Mouse (Mus musculus) gastrocnemius, adult 18-20 months (tissue): ENCODE measurements around the gene Vmn1r188. TPM values are rescaled to one million over a fixed set of nuclear protein-coding genes. Genes with fewer than 3 reads are reported as not detected.
"Not testable (repeated sequence)": the region's sequence is repeated elsewhere in the genome, so short reads cannot be mapped to it uniquely, and the experiment has no call there.

Source experiments
- DNase-seq: peaks from one replicate; pipeline ENCODE4 v3.0.0; 2021; ENCODE audit warnings: low spot score
- long read RNA-seq, 2 experiments: library from polyadenylated mRNA; stranded (forward); transcript quantifications; one replicate each; pipeline ENCODE4 v2.0.0; 2021
- total RNA-seq, 2 experiments: library from RNA; stranded (reverse); gene quantifications; 2 replicates each; pipeline ENCODE4 v1.2.3; 2021

Vmn1r188 gene
- not detected for total RNA-seq
- long read RNA-seq, experiment 1, result 0 reads
- long read RNA-seq, experiment 2, result 0 reads

GRCm38 (mm10) chr13:22084140-22084539, at the start of gene Vmn1r188:
Vmn1r188 (plus strand) TSS chr13:22084440.
- not testable (repeated sequence) for DNase-seq

DNA sequence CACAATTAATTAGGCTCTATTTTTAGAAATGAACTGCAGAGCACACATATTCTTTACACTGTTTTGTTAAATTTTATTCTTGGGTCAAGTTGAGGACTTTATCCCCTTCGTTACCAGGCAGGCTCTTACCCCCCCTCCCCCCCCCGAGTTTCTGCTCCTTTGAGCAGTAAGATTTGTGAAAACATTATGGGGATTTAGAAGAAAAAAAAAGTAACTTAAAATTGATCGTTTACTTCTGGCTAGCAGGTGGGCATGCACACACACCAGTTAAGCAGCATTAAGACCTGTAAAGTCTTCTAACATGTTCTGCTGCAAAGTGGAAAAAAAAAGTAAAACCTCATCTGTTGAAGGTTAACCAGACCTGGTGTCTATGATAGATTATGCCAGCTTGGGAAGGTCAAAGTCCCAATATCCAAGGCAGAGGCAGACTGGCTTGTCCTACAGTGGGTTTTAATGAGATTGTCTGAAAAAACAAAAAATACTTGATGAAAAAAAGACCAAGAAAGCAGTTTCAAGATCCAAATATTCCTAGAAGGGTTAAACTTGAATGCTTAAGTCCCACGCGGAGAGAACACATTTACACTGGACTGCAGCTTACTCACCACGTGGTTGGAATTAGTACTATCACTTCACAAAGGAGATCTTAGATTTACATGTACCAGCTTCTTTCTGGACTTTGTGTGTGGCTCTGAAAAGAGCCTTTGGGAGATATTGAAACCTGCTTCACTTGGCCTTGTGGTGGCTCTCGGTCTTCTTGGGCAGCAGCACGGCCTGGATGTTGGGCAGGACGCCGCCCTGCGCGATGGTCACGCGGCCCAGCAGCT, 49.6 kb upstream of the Vmn1r188 start:
- DNase-seq, result no peak

- peak; percentile 85 for DNase-seq
Measured at GRCm38 (mm10) chr13:22035267-22036148, 48.7 kb upstream of the Vmn1r188 start, which contains the start of the genes Hist1h2ah and Hist1h2bk. Hist1h2ah (minus strand) TSS chr13:22035568. Hist1h2bk (plus strand) TSS chr13:22035870.

DNA sequence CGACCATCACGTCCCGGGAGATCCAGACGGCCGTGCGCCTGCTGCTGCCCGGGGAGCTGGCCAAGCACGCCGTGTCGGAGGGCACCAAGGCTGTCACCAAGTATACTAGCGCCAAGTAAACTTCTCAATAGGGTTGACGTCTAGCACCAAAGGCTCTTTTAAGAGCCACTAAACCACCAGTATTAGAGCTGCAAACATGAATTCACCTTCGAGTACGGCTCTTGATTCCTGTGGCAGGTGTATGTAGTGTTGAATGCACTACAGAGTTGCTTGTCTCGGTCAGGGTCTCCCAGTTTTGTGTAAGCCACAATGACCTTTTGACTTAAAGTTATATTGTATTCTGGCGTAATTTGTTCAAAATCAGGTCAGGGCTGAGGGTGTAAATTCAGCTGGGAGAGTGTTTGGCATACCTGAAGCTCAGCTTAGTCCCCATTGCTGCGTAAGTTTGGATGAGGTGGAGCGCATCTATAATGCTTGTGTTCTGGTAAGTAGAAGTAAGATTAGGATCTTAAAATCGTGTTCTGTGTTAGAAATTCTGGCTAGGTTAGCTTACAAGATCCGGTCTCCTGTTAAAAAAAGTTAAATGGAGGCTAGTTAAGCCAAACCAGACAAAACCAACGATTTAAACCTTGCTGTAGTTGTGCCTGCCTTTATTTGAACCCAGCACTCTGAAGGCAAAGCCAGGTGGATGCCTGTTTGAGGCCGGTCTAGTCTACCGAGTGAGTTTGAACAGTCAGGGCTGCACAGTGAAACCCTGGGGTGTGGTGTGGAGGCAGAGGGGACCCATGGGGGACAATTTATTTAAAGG, 47.9 kb upstream of the Vmn1r188 start:
- no peak for DNase-seq

- DNase-seq, result no peak
Measured at GRCm38 (mm10) chr13:22036986-22037385, 47.3 kb upstream of the Vmn1r188 start.

GRCm38 (mm10) chr13:22037415-22037814, 46.8 kb upstream of the Vmn1r188 start:
- DNase-seq, result no peak

DNA sequence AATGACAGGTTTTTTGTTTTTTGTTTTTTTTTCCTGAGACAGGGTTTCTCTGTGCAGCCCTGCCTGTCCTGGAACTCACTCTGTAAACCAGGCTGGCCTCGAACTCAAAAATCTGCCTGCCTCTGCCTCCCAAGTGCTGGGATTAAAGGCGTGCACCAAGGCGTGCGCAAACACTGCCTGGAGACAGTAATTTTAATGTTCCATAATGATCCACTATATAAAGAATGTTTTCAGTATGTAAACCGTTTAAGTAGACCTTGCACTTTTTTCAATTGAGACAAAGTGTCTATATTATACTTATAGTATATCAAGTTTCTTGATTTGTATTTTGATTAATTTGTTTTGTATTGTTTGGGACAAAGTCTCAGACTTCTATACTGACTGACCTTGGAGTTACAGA, 44.9 kb upstream of the Vmn1r188 start:
- no peak for DNase-seq

- no peak for DNase-seq
Measured at GRCm38 (mm10) chr13:22039951-22040463, 44.2 kb upstream of the Vmn1r188 start.

GRCm38 (mm10) chr13:22040464-22041141, 43.6 kb upstream of the Vmn1r188 start:
- no peak for DNase-seq

- peak; percentile 92 for DNase-seq
Measured at GRCm38 (mm10) chr13:22041142-22041536, 43.1 kb upstream of the Vmn1r188 start, which contains the start of gene Hist1h4i. Hist1h4i (minus strand) TSS chr13:22041362.

- no peak for DNase-seq
Measured at GRCm38 (mm10) chr13:22041651-22042567, 42.3 kb upstream of the Vmn1r188 start.

DNA sequence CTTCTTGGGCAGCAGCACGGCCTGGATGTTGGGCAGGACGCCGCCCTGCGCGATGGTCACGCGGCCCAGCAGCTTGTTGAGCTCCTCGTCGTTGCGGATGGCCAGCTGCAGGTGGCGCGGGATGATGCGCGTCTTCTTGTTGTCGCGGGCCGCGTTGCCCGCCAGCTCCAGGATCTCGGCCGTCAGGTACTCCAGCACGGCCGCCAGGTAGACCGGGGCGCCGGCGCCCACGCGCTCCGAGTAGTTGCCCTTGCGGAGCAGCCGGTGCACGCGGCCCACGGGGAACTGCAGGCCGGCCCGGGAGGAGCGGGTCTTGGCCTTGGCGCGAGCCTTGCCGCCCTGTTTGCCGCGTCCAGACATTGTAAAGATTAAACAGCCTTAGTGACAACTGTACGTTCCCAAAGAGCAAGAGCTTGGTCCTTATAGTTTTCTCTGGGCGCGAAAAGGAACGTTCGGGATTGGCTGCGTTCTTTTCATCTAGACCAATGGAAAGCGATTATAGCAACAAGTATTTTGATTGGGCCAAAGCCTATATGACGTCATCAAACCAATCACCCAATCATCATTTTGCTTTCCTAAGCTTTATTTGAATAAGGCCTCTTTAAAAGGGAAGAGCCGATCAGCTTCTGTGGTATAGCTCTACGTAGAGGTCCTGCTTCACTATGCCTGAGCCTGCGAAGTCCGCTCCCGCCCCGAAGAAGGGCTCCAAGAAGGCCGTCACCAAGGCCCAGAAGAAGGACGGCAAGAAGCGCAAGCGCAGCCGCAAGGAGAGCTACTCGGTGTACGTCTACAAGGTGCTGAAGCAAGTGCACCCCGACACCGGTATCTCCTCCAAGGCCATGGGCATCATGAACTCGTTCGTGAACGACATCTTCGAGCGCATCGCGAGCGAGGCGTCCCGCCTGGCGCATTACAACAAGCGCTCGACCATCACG, 41.4 kb upstream of the Vmn1r188 start, which contains the start of the genes Hist1h2ag and Hist1h2bj:
Gene Hist1h2ag (minus strand): TSS at position 377 of the 935 bp plus-strand sequence.
Gene Hist1h2bj (plus strand): TSS at position 647 of the 935 bp plus-strand sequence.
- peak; percentile 94 for DNase-seq

DNA sequence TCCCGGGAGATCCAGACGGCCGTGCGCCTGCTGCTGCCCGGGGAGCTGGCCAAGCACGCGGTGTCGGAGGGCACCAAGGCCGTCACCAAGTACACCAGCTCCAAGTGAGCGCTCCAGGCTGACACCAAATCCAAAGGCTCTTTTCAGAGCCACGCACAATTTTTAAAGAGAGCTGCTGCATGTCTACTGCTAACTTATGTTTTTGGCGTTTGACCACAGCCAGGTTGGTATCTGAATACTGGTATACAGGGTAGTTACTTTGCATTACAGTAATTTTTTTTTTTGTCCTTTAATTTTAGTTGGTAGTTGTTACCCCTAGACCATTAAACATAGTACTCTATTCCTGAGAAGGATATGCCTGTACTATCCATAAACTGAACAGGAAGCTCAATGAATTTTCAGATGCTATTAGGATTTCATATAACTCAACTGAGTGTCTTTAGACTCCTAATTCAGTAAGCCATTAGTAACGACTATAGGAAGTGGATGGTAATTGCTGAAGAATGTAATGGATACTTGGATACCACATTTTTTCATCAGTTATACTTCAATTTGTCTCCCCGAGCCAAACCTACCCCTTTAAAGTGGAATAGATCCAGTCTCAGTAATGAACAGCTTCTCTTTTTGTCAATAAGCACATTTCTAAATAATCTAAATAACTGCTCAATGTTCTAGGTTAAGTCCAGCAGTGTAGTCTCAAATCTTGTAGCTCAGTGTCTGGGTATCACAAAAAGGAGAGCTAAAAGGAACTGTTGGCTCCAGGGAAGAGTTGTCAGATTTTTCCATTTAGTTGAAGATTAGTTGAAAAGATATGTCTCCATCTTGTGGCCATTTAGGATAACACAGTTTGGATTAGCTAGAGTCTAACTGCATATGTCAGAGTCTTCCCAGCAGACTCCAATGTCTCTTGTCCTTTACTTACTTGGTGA, 40.5 kb upstream of the Vmn1r188 start:
- DNase-seq, result peak; percentile 38

- DNase-seq, result no peak
Measured at GRCm38 (mm10) chr13:22044432-22045155, 39.6 kb upstream of the Vmn1r188 start.

- DNase-seq, result no peak
Measured at GRCm38 (mm10) chr13:22045311-22045710, 38.9 kb upstream of the Vmn1r188 start.

DNA sequence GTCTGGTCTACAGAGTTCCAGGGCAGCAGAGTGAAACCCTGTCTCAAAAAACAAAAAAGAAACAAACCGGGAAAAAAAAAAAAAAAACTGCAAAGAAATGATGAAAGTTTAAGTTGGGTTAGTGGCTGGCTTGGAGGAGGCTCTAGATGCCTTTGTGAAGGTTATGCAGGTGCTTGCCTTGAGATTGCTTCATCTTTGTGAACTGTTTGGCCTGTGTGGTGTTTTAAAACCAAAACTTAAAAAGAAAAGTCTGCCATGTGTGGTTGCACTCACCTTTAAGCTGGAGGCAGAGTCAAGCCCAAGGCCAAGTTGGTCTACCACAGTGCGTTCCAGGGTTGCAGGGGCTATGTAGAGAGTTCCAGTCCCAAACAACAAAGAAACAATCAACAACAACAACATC, 35.2 kb upstream of the Vmn1r188 start:
- DNase-seq, result no peak
